Mouse (Mus musculus) embryonic fibroblast, embryonic 13.5 days (primary cell): ENCODE data around the gene Olfr67.

Experiments
- CTCF ChIP-seq: IDR thresholded peaks from 2 replicates; pipeline ENCODE4 v1.5.1; 2011; ENCODE audit warnings: mild to moderate bottlenecking, control low read depth, low read length, moderate library complexity, borderline replicate concordance; ENCODE audit not compliant: insufficient read depth
- POLR2A ChIP-seq: IDR thresholded peaks from 2 replicates; pipeline ENCODE4 v1.6.1; 2011; ENCODE audit warnings: low read depth, mild to moderate bottlenecking, control low read depth, low read length, moderate library complexity

GRCm38 (mm10) chr7:103809801-103810155, 18.2 kb upstream of the Olfr67 start:
- TF ChIP-seq CTCF (no peak), POLR2A (no peak)
